Mouse (Mus musculus) left cerebral cortex, postnatal 25 days (tissue): Measurements from ENCODE around the gene Tmem175. TPM values are rescaled to one million over a fixed set of nuclear protein-coding genes. Genes with fewer than 3 reads are reported as not detected.

Source experiments
- DNase-seq, 2 experiments: peaks; one replicate each; pipeline ENCODE4 v3.0.0; 2022; ENCODE audit warnings: low spot score in 2 of 2, mixed read lengths in 1 of 2
- intact Hi-C: fragments of 180-260 bp; cut with DNase I; formaldehyde crosslinking; loops from one replicate; pipeline ENCODE4 v1.15.1; 2025
- total RNA-seq, 2 experiments: library from RNA; stranded (reverse); gene quantifications; 2 replicates each; pipeline ENCODE4 v1.2.3; 2021

Tmem175 gene
- total RNA-seq, 2 experiments from 2014 or later: 37.4 to 42.1 TPM

DNA sequence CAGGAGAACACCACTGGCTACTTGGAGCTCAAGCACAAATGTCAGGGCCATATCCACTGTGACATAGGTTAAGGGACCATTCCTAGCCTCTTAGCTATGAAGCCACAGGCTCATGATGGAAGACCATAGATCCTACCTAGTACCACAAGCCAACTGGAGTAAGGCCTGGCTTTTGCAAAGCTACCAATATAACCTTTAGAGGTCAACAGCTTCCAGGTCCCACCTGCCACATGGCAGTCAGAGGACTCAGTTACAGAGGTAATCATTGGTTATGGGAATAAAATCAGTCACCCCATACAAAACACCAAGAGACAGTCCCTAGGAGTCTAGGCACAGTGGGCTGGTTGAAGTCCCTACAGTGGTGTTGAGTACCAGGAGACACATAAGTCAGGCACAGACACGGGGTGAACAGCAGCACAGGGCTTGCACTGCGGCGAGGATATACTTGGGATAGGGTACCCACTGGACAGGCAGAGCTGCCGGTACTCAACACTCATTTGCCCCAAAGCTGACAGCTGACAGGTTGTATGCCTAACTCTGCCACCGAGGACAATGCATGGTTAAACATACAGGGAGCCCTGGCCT lies 21.7 kb downstream of the Tmem175 start:
- DNase-seq: no peak
- intact Hi-C loops: loop anchor here (5.0 kb wide), 1 partner anchor 224 kb away; no protein-coding TSS in a partner anchor

DNA sequence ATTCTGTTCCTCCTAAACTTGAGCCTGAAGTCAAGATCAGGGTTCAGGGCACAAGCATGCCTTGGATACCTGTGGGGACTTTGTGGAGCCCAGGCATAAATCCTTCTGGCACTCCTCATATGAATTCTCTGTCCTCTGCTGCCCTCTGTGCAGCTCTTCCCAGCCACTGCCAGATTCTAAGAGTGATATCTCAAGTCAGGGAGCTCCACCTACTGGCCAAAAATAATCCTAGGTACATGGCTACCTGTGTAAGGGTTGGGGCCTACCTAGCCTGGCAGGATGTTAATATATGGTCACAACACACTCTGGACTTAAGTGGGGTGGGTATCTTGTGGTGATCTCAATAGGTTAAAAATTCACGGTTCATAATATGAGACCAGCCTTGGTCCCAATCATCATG lies 22.3 kb downstream of the Tmem175 start:
- intact Hi-C loops: loop anchor here (5.0 kb wide), 1 partner anchor 225 kb away; no protein-coding TSS in a partner anchor
- peak; percentile 52 to 78 for DNase-seq

DNA sequence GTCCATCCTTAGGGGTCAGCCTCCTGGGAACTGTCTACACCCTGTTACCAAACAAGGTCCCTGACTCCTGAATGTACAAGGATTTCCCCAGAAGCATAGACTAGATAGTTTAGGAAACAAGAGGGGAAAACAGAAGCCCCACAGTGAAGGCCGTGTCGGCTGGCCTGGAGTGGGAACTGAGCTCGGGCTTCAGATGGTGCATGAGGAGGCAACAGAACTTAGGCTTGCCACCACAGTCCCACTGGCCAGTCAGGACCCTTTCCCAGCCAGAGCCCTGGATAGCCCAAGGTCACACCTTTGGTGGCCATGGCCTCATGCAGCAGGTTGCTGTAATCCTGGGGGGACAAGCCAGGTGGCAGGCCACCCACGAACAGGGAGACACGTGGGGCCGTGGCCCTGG lies 23.8 kb downstream of the Tmem175 start:
- intact Hi-C loops: loop anchor here (5.0 kb wide), 1 partner anchor 226 kb away; no protein-coding TSS in a partner anchor
- no peak for DNase-seq

DNA sequence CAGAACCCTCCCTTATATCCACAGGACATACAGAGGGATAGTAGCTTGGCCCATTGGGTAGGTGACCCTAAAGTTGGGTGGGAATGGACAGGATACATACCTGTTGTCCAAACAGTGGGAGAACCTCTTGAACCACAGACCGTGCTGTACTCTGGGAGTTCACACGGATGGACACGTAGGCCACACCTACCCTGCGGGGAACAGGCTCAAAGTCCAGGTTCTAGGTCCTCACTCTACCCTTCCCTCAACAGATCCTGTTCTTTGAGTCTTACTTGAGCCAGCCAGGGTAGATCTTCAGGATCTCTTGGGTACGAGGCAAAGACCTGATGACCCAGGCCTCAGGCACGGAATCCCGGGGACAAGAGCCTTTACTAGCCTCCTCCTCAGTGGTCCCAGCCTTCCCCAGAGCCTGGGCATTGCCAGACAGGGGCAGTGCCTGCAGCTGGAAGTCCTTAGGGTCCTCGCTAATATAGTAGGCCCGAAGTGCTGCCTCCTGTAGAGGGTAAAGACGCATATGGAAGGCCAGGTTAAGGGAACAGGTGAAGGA lies 24.9 kb downstream of the Tmem175 start:
- no peak for DNase-seq
- intact Hi-C loops: loop anchor here (5.0 kb wide), 1 partner anchor 227 kb away; no protein-coding TSS in a partner anchor

DNA sequence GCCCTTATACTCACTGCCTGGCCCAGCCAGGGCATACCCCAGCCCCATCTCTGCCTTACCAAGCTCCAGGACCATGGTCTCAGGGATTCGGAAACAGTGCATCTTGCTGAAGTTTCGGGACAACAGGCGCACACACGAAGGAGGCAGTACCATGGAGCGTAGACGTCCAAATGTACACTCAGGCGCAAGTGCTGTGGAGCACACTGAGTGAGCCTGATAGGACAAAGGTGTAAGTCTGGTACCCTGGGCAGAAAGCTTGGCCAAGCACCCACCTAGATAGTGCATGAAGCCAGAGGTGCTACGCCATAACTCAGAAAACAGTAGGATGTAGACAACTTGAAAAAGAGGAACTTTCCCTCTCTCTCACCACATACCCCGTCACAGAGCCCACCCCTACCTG lies 25.8 kb downstream of the Tmem175 start:
- no peak for DNase-seq
- intact Hi-C loops: no loop called here

DNA sequence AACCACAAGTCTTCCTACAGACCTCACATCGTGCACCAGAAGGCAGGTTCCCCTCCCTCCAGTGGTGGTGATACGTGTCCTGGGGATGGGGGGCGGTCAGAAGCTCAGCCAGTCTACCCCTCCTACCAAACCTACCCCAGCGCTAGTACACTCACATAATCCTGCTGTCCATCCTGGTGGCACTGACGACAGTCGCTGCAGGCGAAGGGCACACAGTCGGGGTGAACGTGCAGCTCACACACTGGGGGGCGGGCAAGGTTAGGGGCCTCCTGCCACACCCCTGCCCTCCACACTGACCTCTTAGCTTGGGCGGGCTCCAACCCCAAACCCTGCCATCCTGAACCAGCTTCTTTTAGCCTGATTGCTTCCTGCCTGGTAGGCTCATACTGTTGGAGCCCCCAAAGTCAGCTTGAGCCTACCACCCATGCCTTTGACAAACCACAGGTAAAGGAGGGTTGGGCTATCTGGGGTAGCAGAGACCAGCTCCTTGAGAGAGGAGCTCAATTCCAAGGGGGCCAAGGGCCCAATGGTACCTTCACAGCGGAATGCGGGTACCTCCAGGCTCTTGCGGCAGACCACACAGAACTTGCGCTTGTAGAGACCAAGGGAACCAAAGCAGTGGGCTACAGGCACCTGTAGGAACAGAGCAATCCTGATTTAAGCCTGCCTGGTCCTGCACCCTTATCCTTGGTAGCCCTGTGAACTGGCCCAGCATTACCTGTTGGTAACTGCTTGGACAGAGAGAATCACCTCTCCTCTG lies 26.5 kb downstream of the Tmem175 start:
- intact Hi-C loops: no loop called here
- no peak for DNase-seq

DNA sequence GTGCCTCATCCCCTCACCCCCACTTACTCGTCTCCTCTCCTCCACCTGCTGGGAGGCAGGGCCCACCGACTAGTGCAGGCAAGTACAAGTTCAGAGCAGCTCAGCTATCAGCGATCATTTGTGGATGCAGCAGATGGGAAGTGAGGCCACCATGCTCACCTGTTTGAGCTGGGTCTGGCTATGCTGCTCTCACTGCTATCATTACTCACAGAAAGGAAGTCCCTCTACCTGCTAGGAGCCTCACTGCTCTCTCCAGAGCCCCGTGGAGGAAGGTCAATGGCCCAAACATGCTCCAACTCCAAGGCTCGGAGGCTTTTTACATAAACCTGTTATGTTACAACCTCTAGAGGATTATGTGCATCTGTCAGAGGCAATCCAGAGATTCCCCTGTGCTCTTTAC lies 27.8 kb downstream of the Tmem175 start:
- intact Hi-C loops: no loop called here

DNA sequence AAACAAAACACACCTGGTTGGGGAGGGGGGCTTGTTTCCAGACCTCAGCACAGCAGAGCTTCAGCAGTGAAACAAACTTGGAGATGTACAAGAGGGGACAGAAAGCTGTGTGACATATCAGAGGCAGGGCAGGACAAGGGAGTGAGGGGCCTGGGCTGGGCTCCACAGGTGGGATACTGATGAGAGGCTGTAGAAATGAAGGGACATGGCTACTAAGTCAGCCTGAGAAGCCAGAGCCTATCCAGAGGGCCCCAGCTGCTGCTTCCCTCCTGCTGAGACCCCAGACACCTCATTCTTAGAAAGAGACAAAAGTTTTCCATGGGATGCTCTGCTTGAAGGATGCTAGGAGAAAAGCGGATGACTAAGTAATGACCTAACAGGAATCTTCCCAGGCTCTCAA lies 29.0 kb downstream of the Tmem175 start:
- no peak for DNase-seq
- intact Hi-C loops: no loop called here

More for the DNA sequence above, 27.8 kb downstream of the Tmem175 start:
- DNase-seq: no peak

DNA sequence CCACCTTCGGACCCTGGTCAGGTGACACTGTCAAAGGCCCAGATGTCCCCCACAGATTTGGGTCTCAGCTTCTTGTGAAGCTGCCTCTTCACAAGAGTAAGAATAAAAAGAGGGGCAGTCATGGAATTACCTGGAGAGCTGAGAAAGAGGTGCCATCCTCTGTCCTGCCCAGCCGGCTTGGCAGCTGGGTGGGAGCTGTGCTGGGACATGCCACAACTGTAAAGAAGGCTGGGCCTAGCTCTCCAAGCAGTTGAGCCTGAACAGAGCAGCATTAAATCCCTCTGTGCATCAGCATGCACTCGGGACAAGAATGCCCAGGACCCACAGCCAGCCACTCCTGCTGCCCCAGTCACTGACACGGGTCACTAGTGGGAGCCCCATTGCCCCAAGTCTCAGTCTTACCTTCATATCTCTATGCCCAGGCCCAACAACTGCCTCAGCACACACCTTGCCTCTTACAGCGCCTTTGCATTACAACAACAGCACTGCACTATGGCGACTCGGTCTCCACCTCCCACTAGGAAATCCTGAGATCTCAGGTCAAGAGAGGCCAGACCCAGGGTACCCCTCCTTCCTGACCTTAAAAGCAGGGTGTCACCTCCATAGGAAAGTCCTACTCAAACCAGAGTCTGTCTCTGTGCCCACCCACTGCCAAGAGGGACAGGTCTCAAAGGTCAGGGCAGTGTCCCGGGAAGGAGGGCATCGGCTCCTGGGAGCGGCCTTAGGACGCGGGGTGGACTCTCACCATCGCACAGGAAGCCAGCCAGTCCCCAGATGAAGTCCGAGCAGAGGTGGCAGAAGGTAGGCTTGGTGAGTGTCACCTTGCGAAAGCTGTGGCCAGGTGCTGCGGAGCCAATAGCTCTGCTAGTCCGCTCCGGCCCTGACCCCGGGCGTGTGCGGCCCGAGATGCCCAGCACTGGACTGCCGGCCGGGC lies 30.4 kb downstream of the Tmem175 start, which contains the start of gene Idua:
Gene Idua, plus strand, starts transcription at position 634 of the 934 bp plus-strand sequence.
- no peak for DNase-seq
- intact Hi-C loops: no loop called here

DNA sequence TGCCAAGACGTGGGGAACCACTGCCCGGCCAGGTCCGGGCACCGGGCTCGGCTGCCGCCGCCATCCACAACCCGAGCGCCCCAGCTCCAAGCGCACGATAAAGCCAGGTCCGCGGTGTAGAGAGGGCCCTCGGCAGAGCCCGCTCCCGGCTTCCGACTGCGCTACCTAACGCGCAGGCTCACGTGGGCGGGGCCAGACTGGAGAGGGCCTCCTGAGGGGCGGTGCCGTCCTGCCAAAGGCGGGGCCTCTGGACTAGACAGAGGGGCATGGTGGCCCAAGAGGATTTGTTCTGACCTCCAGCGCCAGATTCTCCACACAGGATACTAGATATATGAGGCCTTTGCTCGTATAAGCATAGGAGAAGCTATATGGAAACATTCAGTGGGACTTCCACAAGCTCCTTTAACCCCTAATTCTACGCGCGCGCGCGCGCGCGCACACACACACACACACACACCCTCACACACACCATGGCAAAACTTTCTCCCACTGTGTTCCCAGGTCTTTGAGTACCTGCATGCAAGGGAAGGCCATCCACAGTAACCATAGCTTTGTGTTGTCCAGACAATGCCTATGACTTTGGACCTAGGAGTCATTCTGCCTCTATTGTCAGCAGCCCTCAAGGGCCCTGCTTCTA lies 31.2 kb downstream of the Tmem175 start:
- intact Hi-C loops: no loop called here

DNA sequence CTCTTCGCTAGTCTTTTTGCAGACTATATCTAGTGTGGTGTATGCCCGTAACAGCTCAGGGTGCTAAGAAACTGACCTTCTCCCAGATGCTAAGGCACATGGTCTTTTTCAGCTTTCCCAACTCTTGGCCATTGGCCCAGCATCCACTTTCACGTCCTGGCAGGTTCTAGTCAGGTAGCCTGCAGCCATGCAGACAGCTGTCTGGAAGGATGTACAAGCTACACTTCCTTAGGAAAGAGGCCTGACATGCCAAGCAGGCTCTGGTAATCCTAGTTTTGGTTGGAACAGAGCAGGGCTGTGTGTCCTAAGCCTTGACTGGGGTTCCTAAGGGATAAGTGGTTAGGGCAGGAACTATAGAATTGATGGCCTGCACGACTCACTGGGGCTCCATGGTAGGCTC lies 33.2 kb downstream of the Tmem175 start:
- no peak for DNase-seq
- intact Hi-C loops: no loop called here

More for the DNA sequence above, 31.2 kb downstream of the Tmem175 start:
- peak; percentile 89 to 93 for DNase-seq

DNA sequence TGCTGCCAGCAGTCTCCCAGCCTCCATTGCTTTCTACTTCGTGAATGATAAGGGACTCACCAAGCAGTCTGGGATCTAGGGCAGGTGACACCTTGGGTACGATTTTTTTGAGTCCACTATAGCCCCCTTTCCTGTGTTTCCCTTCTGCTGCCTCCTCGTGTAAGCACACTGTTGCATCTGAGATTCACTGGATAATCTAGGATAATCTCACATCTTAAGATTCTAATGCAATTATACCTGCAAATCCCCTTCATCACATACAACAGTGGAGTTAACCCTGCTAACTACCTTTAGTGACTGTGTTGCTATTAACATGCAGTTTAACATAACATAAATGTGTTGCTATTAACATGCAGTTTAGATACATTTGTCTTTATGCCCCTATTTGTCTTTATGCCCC lies 35.5 kb downstream of the Tmem175 start:
- DNase-seq: no peak
- intact Hi-C loops: no loop called here

DNA sequence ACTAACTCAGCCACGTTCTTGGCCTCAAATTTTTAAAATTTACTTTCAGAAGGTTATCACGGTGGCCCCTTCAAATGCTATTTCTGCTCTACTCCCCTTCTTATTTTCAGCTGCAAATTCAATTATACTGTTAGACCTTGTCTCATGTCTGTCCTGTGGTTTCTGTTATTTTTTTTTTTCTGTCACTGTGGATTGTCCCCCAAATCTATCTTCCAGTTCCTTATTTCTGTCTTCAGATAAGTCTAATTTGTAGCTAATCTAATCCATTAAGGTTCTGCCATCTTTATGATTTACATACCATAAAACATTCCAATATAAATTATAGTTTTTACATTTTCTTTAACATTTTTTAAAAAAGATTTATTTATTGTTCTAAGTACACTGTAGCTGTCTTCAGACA lies 37.8 kb downstream of the Tmem175 start:
- intact Hi-C loops: no loop called here
- DNase-seq: no peak

DNA sequence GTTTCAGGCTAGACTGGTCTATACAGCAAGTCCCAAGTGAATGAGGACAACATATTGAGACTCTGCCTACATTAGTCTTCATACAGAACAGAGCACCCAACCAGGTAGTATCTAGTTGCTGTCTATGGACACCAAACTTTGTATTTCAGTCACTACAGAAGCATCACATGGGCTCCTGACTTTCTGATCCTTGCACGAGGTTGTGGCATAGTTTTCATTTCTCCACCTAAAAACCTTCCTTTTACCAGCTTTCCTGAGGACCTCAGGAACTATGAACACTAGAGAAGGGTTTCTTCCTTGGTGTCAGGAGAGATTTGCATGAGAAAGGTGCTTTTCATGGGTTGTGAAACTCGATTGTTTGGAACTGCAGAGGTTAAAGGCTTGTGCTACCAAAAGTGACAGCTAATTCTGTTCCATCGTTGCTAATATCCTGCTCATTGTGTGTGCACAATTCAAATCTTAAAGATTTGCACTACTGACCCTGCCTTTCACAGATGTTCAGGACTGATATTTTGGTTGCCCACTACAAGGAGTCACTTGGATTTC lies 38.9 kb downstream of the Tmem175 start:
- intact Hi-C loops: no loop called here
- no peak for DNase-seq

DNA sequence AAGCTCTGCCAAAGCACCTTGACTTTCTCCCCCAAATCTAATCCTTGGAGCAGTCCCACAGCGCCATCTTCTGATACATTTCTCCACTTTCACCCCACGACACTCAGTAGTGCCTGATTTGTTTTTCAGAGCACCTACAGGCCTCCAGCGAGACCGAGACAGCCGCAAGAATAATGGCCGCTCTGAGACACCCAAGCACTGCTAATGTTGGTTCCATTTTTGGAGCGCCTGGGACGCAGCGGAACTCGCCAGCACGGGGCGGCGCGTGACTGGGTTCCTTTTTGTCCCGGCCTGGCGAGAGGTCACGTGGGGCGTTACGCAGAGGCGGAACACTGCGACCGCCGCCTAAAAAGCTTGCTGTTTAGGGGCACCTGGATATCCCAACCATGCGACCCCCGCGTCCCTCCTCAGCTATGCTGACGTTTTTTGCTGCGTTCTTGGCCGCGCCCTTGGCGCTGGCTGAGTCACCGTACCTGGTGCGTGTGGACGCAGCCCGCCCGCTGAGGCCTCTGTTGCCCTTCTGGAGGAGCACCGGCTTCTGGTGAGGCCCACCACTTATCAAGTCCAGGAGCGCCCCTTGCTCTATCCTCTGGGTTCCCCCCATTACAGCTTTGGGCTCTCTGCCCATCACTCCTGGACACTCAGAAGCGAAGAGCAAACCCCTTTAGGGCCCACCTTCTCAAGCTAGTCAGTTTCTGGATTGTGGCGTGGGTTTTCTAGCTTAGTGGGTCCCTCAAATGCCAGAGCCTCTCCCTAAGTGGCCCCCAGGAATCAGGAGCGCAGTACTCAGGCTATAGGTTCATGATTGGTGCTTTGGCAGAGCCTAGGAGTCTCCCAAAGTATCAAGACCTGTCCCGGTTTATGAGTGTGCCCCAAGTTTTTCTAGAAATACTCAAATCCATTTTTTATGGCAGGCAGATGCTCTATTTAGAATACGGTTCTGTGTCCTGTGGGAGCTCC lies 39.7 kb downstream of the Tmem175 start, which contains the start of gene Dgkq:
Gene Dgkq, minus strand, starts transcription at position 696 of the 960 bp plus-strand sequence.
- intact Hi-C loops: no loop called here
- peak; percentile 89 to 93 for DNase-seq

DNA sequence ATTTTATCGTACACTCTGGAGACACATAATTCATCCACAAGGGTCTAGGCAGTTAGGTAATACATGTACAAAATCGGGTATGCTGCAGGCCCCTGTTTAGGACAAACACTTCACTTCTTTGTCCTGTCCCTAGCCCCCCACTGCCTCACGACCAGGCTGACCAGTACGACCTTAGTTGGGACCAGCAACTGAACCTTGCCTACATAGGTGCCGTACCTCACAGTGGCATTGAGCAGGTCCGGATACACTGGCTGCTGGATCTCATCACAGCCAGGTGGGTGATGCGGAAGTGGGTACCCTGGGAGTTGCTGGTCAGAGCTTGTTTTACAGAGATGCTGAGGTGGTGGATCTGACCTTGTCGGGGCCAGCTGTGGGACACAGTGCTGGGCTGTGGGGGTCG lies 40.4 kb downstream of the Tmem175 start:
- intact Hi-C loops: loop anchor here (2.0 to 10.0 kb wide), 2 partner anchors 57 to 885 kb away; partner anchors contain the start of gene Crlf2
- DNase-seq: no peak

DNA sequence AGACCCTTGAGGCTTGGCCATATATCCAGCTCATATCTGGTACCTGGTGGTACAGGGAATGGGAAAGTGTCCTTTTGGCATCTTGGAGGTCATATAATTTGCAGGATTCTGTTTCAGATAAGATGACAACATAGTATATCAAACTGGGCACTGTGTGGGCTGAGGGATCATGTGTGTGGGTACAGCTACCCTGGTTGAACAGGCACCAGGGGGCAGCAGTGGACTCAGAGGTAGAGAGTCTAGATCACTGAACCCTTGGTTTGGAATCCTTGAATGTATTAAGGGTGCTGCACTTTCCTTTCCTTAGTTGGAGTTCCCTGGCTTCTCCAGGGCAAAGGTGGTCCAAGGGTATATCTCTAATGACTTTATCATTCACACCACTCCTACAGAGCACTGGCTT lies 41.2 kb downstream of the Tmem175 start:
- no peak for DNase-seq
- intact Hi-C loops: loop anchor here (2.0 to 10.0 kb wide), 2 partner anchors 56 to 884 kb away; partner anchors contain the start of gene Crlf2

DNA sequence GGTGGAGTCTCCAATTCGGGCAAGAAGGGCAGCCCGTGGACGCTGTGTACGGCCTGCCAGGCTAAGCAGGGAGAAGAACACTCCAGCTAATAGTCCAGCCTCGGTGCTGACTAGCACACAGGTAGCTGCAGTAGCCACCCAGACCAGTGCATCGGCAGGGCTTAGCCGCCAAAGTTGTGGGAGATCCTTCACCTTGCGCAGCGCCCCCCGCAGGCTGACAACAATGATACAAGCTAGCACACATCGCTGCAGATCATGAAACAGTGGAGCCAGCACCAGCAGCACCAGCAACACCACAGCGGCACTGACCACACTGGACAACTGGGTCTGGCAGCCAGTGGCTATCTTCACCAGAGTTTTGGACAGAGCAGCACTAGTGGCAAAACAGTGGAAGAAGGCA lies 42.2 kb downstream of the Tmem175 start:
- intact Hi-C loops: loop anchor here (2.0 to 10.0 kb wide), 2 partner anchors 55 to 883 kb away; partner anchors contain the start of gene Crlf2
- DNase-seq: no peak
